Mouse (Mus musculus) E14TG2a.4 (cell line): ENCODE results near the gene Klhl33.

Experiments
- CTCF ChIP-seq: conservative IDR thresholded peaks from 2 replicates; pipeline ENCODE4 v1.5.1; 2014; ENCODE audit warnings: low read length
- NANOG ChIP-seq: IDR thresholded peaks from 2 replicates; pipeline ENCODE4 v1.6.1; 2014; ENCODE audit warnings: borderline replicate concordance, low read length, mixed read lengths

GRCm38 (mm10) chr14:50869889-50870804, 27.2 kb downstream of the Klhl33 start, which contains the start of gene Tep1:
- TF ChIP-seq CTCF: no peak
- TF ChIP-seq NANOG: no peak
